Mouse (Mus musculus) layer of hippocampus, adult 8-10 months (tissue): Measurements from ENCODE around the gene Acadvl. TPM values are rescaled to one million over a fixed set of nuclear protein-coding genes. Genes with fewer than 3 reads are reported as not detected.

Experiments used
- DNase-seq, 2 experiments: peaks; one replicate each; pipeline ENCODE4 v3.0.0; 2022; ENCODE audit warnings: low spot score in 2 of 2
- microRNA-seq, 2 experiments: library from miRNA; unstranded; fragments of <30 nt; microRNA quantifications; one replicate each; pipeline ENCODE4 v1.2.0; 2022
- total RNA-seq, 4 experiments: library from RNA; stranded (reverse); gene quantifications; 2 replicates each; pipeline ENCODE4 v1.2.4; 2022

The Acadvl gene
- total RNA-seq, 4 experiments from 2014 or later = 60.3 to 69.1 (median 64.8) TPM

GRCm38 (mm10) chr11:69980196-69981140 is 34.7 kb downstream of the Acadvl start:
- DNase-seq = peak; percentile 98 to 99

GRCm38 (mm10) chr11:69979827-69980195 is 35.4 kb downstream of the Acadvl start:
- no peak for DNase-seq

- DNase-seq = no peak
Observed at GRCm38 (mm10) chr11:69976271-69976670, 38.9 kb downstream of the Acadvl start.

- no peak for DNase-seq
Observed at GRCm38 (mm10) chr11:69974907-69975306, 40.3 kb downstream of the Acadvl start.

- DNase-seq = no peak
Observed at GRCm38 (mm10) chr11:69970775-69971174, 44.4 kb downstream of the Acadvl start.

- DNase-seq = no peak
Observed at GRCm38 (mm10) chr11:69970222-69970621, 45.0 kb downstream of the Acadvl start.

GRCm38 (mm10) chr11:69968793-69969192 is 46.4 kb downstream of the Acadvl start:
- no peak for DNase-seq

GRCm38 (mm10) chr11:69966860-69967517 is 48.2 kb downstream of the Acadvl start:
- DNase-seq = no peak

- no peak for DNase-seq
Observed at GRCm38 (mm10) chr11:69966006-69966859, 49.0 kb downstream of the Acadvl start.

GRCm38 (mm10) chr11:69965271-69966005 is 49.8 kb downstream of the Acadvl start:
- DNase-seq = no peak

- DNase-seq = no peak
Observed at GRCm38 (mm10) chr11:69964650-69965270, 50.5 kb downstream of the Acadvl start, which contains the start of gene Cldn7. Gene Cldn7, plus strand, starts transcription at chr11:69964779.

- no peak for DNase-seq
Observed at GRCm38 (mm10) chr11:69961841-69962240, 53.4 kb downstream of the Acadvl start.

- DNase-seq = no peak
Observed at GRCm38 (mm10) chr11:69960616-69961015, 54.6 kb downstream of the Acadvl start.

Small RNAs within 50 kb of the gene (microRNA-seq; reads per million reads assigned to microRNA genes)
- gene Gm44349 = 0 to 0.25 reads per million in 2 experiments
- 5,750 to 6,471 reads per million in 2 experiments for gene Mir324

Other genes with a start within 250 kb of the Acadvl start
- gene Zbtb4, start 249.5 kb downstream of the Acadvl start, total RNA-seq = 100 to 1,000 TPM; 121 to 145 (median 129) TPM
- 1 to 10 TPM in 3 of 4 experiments, under 1 TPM in 1; 0.49 to 2.2 (median 1.1) TPM for gene Chrnb1, start 219.5 kb downstream of the Acadvl start, total RNA-seq
- gene Fgf11, start 213.6 kb downstream of the Acadvl start, total RNA-seq = 10 to 100 TPM; 26.1 to 36.5 (median 30.6) TPM
- under 1 TPM in 2 of 4 experiments, not detected in 2; 0.17 to 0.47 TPM for gene Tmem102, start 209.8 kb downstream of the Acadvl start, total RNA-seq
- not detected for gene Gm39566, start 200.1 kb downstream of the Acadvl start, total RNA-seq
- gene Spem2, start 196.9 kb downstream of the Acadvl start, total RNA-seq = not detected
- gene Spem1, start 193.2 kb downstream of the Acadvl start, total RNA-seq = under 1 TPM in 2 of 4 experiments, not detected in 2; 0.31 to 0.75 TPM
- gene Nlgn2, start 177.6 kb downstream of the Acadvl start, total RNA-seq = 100 to 1,000 TPM; 189 to 200 (median 199) TPM
- 100 to 1,000 TPM; 113 to 131 (median 121) TPM for gene Tmem256, start 176.9 kb downstream of the Acadvl start, total RNA-seq
- gene Plscr3, start 169.0 kb downstream of the Acadvl start, total RNA-seq = 10 to 100 TPM; 17.1 to 21.8 (median 20.0) TPM
- not detected for gene Tnk1, start 156.7 kb downstream of the Acadvl start, total RNA-seq
- gene Tmem95, start 137.4 kb downstream of the Acadvl start, total RNA-seq = not detected
- gene Kctd11, start 134.0 kb downstream of the Acadvl start, total RNA-seq = 1 to 10 TPM; 1.4 to 2.8 (median 1.6) TPM
- under 1 TPM in 2 of 4 experiments, not detected in 2; 0.14 to 0.34 TPM for gene Acap1, start 119.9 kb downstream of the Acadvl start, total RNA-seq
- gene 2810408A11Rik, start 114.4 kb downstream of the Acadvl start, total RNA-seq = under 1 TPM in 2 of 4 experiments, not detected in 2; 0.64 to 0.72 TPM
- gene Neurl4, start 114.3 kb downstream of the Acadvl start, total RNA-seq = 100 to 1,000 TPM in 3 of 4 experiments, 10 to 100 TPM in 1; 92.4 to 126 (median 112) TPM
- 10 to 100 TPM; 28.2 to 44.5 (median 38.4) TPM for gene Gps2, start 101.5 kb downstream of the Acadvl start, total RNA-seq
- 100 to 1,000 TPM; 395 to 425 (median 420) TPM for gene Eif5a, start 93.5 kb downstream of the Acadvl start, total RNA-seq
- gene Ybx2, start 79.6 kb downstream of the Acadvl start, total RNA-seq = 10 to 100 TPM; 10.6 to 18.7 (median 13.9) TPM
- 1 to 10 TPM; 3.0 to 4.6 (median 3.8) TPM for gene Slc2a4, start 67.2 kb downstream of the Acadvl start, total RNA-seq
- not detected for gene Cldn7, start 50.6 kb downstream of the Acadvl start, total RNA-seq
- 100 to 1,000 TPM; 108 to 123 (median 119) TPM for gene Ctdnep1, start 34.3 kb downstream of the Acadvl start, total RNA-seq
- 10 to 100 TPM; 69.7 to 96.0 (median 77.7) TPM for gene Elp5, start 32.9 kb downstream of the Acadvl start, total RNA-seq
- 100 to 1,000 TPM; 232 to 255 (median 246) TPM for gene Gabarap, start 24.3 kb downstream of the Acadvl start, total RNA-seq
- 10 to 100 TPM; 45.2 to 59.7 (median 49.7) TPM for gene Phf23, start 19.6 kb downstream of the Acadvl start, total RNA-seq
- 10 to 100 TPM; 35.4 to 54.0 (median 41.6) TPM for gene Dvl2, start 14.8 kb downstream of the Acadvl start, total RNA-seq
- 100 to 1,000 TPM; 730 to 858 (median 789) TPM for gene Dlg4, start 1.5 kb upstream of the Acadvl start, total RNA-seq
- gene Asgr1, start 38.7 kb upstream of the Acadvl start, total RNA-seq = 1 to 10 TPM in 1 of 4 experiments, under 1 TPM in 3; 0.79 to 3.0 (median 0.90) TPM
- under 1 TPM in 1 of 4 experiments, not detected in 3; 0.32 TPM for gene Asgr2, start 77.2 kb upstream of the Acadvl start, total RNA-seq
- 1 to 10 TPM in 1 of 4 experiments, under 1 TPM in 2, not detected in 1; 0.45 to 1.9 (median 0.52) TPM for gene Mgl2, start 114.9 kb upstream of the Acadvl start, total RNA-seq
- gene Clec10a, start 140.8 kb upstream of the Acadvl start, total RNA-seq = 1 to 10 TPM; 1.1 to 1.8 (median 1.4) TPM
- 10 to 100 TPM; 35.6 to 44.8 (median 42.1) TPM for gene Slc16a11, start 197.3 kb upstream of the Acadvl start, total RNA-seq
- 1 to 10 TPM; 6.5 to 9.5 (median 7.4) TPM for gene Slc16a13, start 205.7 kb upstream of the Acadvl start, total RNA-seq
- 1 to 10 TPM in 1 of 4 experiments, under 1 TPM in 3; 0.91 to 1.9 (median 0.95) TPM for gene Bcl6b, start 214.4 kb upstream of the Acadvl start, total RNA-seq
- 10 to 100 TPM; 39.3 to 45.7 (median 42.6) TPM for gene 0610010K14Rik, start 222.5 kb upstream of the Acadvl start, total RNA-seq
- 1 to 10 TPM; 2.5 to 8.6 (median 3.5) TPM for gene Gm21988, start 224.4 kb upstream of the Acadvl start, total RNA-seq
- 100 to 1,000 TPM; 203 to 263 (median 244) TPM for gene Rnasek, start 224.4 kb upstream of the Acadvl start, total RNA-seq
- gene Alox12, start 239.9 kb upstream of the Acadvl start, total RNA-seq = under 1 TPM; 0.17 to 0.41 (median 0.37) TPM